Mouse (Mus musculus): ENCODE data around the gene Map3k1. TPM values are rescaled to one million over a fixed set of nuclear protein-coding genes. Genes with fewer than 3 reads are reported as not detected.
A peak's percentile ranks its signal among the peaks of the same experiment; 100 is the strongest.

Gene Map3k1
- total and polyA plus RNA-seq, 3 experiments: 24.6 to 99.2 (median 51.8) TPM

- H3K4me1 ChIP-seq (ENCODE audit: insufficient read depth, low read depth, low read length): peaks cover 4% of the 10 kb centered on the region; the same call in 1 of the 2 replicates
- peaks cover 97% of the 10 kb centered on the region for H3K36me3 ChIP-seq (replicated peaks)
- no peaks in the 10 kb centered on the region for H3K9me3 ChIP-seq (replicated peaks)
- no peak for DNase-seq (ENCODE audit: low spot score)
- TF ChIP-seq POLR2AphosphoS5 (IDR thresholded peaks at IDR 0.05; ENCODE audit: insufficient replicate concordance, low read depth, low read length): no peak
- TF ChIP-seq GATA2 (IDR thresholded peaks at IDR 0.05; ENCODE audit: borderline replicate concordance, low read depth, low read length): no peak
- no peak for TF ChIP-seq CTCF (IDR thresholded peaks at IDR 0.05; ENCODE audit: low read depth, low read length)
- TF ChIP-seq GATA1 (IDR thresholded peaks at IDR 0.05; ENCODE audit: borderline replicate concordance, low read length): no peak
- ATAC-seq (ENCODE audit: extremely low read depth, insufficient number of reproducible peaks, low FRiP score, poor library complexity, severe bottlenecking): no peak
- H3K27me3 ChIP-seq (ENCODE audit: insufficient read depth, low read length): no peaks in the 10 kb centered on the region
- H3K4me3 ChIP-seq (ENCODE audit: low read depth, low read length): 0 out of 2 replicates have a peak overlapping the region, but pooled peaks have one; percentile 23
These were observed 53.4 kb downstream of the Map3k1 start for GRCm38 (mm10) chr13:111755377-111755776.

- TF ChIP-seq CTCF (IDR thresholded peaks at IDR 0.05; ENCODE audit: low read depth, low read length) (no peak), POLR2AphosphoS5 (IDR thresholded peaks at IDR 0.05; ENCODE audit: insufficient replicate concordance, low read depth, low read length) (no peak), TAL1 (conservative IDR thresholded peaks at IDR 0.05; ENCODE audit: low read depth, low read length) (no peak), GATA1 (IDR thresholded peaks at IDR 0.05; ENCODE audit: borderline replicate concordance, low read length) (no peak), GATA2 (IDR thresholded peaks at IDR 0.05; ENCODE audit: borderline replicate concordance, low read depth, low read length) (no peak)
- H3K9me3 ChIP-seq (replicated peaks): peaks cover 3% of the 10 kb centered on the region
- H3K27me3 ChIP-seq (ENCODE audit: insufficient read depth, low read length): no peaks in the 10 kb centered on the region
- peaks cover 17% of the 10 kb centered on the region for H3K4me1 ChIP-seq (ENCODE audit: insufficient read depth, low read depth, low read length)
- DNase-seq (ENCODE audit: low spot score): no peak
- H3K36me3 ChIP-seq (replicated peaks): peaks cover 98% of the 10 kb centered on the region
- H3K4me3 ChIP-seq (ENCODE audit: low read depth, low read length): no peak overlapping the region
- ATAC-seq (ENCODE audit: extremely low read depth, insufficient number of reproducible peaks, low FRiP score, poor library complexity, severe bottlenecking): no peak
These were observed 55.5 kb downstream of the Map3k1 start for GRCm38 (mm10) chr13:111753321-111753720.

DNA sequence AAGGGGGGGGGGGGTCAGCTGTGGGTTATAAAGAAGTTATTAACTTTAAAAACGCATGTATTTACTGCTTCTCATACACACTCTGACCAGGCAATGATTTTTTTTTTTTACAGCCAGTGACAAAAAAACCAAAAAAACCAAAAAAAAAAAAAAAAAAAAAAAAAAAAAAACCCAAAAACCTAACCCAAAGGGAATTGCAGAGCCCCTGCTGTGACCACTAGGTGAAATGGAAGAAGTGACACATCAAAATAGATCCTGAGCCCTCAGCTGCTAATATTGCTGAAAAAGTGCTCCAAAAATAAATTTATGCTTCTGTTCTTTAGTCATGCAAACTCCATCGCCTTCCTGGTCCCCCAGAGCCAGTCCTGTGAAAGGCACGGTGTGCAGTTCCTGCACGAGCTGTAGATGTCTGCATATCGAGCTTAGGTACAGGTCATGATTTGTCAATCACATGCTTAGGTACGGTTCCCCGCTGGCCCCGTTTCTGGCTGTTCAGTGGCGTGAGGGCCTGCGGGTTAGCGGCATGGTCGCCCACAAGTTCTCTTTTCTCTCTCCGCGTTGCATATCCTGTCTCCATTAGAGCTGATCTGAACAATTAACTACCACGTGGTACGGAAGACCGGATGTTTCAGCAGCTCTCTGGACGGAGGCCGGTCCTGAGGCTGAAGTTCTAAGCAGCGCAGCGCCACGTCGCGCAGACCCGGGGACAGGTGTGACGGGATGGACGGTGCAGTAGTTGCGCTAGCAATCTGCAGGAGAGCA lies 60.3 kb downstream of the Map3k1 start:
- ATAC-seq (ENCODE audit: extremely low read depth, insufficient number of reproducible peaks, low FRiP score, poor library complexity, severe bottlenecking): no peak
- Histone ChIP-seq H3K4me3 (ENCODE audit: low read depth, low read length) (peak overlapping the region; percentile 1; the same call in 1 of the 2 replicates), H3K36me3 (replicated peaks) (peaks cover 55% of the 10 kb centered on the region), H3K27me3 (ENCODE audit: insufficient read depth, low read length) (no peaks in the 10 kb centered on the region), H3K4me1 (ENCODE audit: insufficient read depth, low read depth, low read length) (peaks cover 47% of the 10 kb centered on the region), H3K9me3 (replicated peaks) (peaks cover 3% of the 10 kb centered on the region)
- no peak for TF ChIP-seq GATA1 (IDR thresholded peaks at IDR 0.05; ENCODE audit: borderline replicate concordance, low read length)
- TF ChIP-seq TAL1 (conservative IDR thresholded peaks at IDR 0.05; ENCODE audit: low read depth, low read length): no peak
- no peak for TF ChIP-seq GATA2 (IDR thresholded peaks at IDR 0.05; ENCODE audit: borderline replicate concordance, low read depth, low read length)
- no peak for TF ChIP-seq POLR2AphosphoS5 (IDR thresholded peaks at IDR 0.05; ENCODE audit: insufficient replicate concordance, low read depth, low read length)
- no peak for TF ChIP-seq CTCF (IDR thresholded peaks at IDR 0.05; ENCODE audit: low read depth, low read length)
- no peak for DNase-seq (ENCODE audit: low spot score)

GRCm38 (mm10) chr13:111746831-111747230 lies 62.0 kb downstream of the Map3k1 start:
- TF ChIP-seq CTCF (IDR thresholded peaks at IDR 0.05; ENCODE audit: low read depth, low read length): no peak
- TF ChIP-seq GATA1 (IDR thresholded peaks at IDR 0.05; ENCODE audit: borderline replicate concordance, low read length): no peak
- peak; percentile 46 for TF ChIP-seq TAL1 (conservative IDR thresholded peaks at IDR 0.05; ENCODE audit: low read depth, low read length)
- no peak for TF ChIP-seq GATA2 (IDR thresholded peaks at IDR 0.05; ENCODE audit: borderline replicate concordance, low read depth, low read length)
- no peak for TF ChIP-seq POLR2AphosphoS5 (IDR thresholded peaks at IDR 0.05; ENCODE audit: insufficient replicate concordance, low read depth, low read length)
- DNase-seq (ENCODE audit: low spot score) (no peak), ATAC-seq (ENCODE audit: extremely low read depth, insufficient number of reproducible peaks, low FRiP score, poor library complexity, severe bottlenecking) (peak; percentile 74)

DNA sequence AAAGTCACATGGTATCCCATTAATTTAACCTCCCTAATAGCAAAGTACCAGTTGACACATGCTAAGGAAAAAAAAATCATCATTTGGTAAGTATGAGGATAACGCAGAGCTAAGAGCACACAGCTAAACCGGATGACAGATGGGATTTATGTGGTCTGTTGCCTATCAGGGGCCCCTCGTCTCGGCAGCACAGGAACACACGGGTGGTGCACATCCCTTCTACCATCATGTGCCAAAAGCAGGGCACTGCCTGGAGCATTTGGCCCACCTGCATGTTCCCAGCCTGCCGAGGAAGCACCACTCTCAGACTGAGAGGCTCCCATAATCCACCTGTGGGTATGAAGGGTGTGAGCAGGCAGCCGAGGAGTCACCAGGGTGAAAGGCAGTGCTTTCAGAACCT lies 63.6 kb downstream of the Map3k1 start:
- no peak for TF ChIP-seq TAL1 (conservative IDR thresholded peaks at IDR 0.05; ENCODE audit: low read depth, low read length)
- no peak for TF ChIP-seq GATA1 (IDR thresholded peaks at IDR 0.05; ENCODE audit: borderline replicate concordance, low read length)
- TF ChIP-seq POLR2AphosphoS5 (IDR thresholded peaks at IDR 0.05; ENCODE audit: insufficient replicate concordance, low read depth, low read length): no peak
- TF ChIP-seq GATA2 (IDR thresholded peaks at IDR 0.05; ENCODE audit: borderline replicate concordance, low read depth, low read length): no peak
- no peak for TF ChIP-seq CTCF (IDR thresholded peaks at IDR 0.05; ENCODE audit: low read depth, low read length)
- Histone ChIP-seq H3K27me3 (ENCODE audit: insufficient read depth, low read length) (no peaks in the 10 kb centered on the region), H3K4me3 (ENCODE audit: low read depth, low read length) (peak overlapping the region; percentile 56; the same call in 1 of the 2 replicates), H3K4me1 (ENCODE audit: insufficient read depth, low read depth, low read length) (peaks cover 67% of the 10 kb centered on the region), H3K9me3 (replicated peaks) (peaks cover 3% of the 10 kb centered on the region), H3K36me3 (replicated peaks) (peaks cover 24% of the 10 kb centered on the region)
- DNase-seq (ENCODE audit: low spot score) (no peak), ATAC-seq (ENCODE audit: extremely low read depth, insufficient number of reproducible peaks, low FRiP score, poor library complexity, severe bottlenecking) (no peak)

More at GRCm38 (mm10) chr13:111746831-111747230, 62.0 kb downstream of the Map3k1 start:
- Histone ChIP-seq H3K27me3 (ENCODE audit: insufficient read depth, low read length) (no peaks in the 10 kb centered on the region), H3K4me1 (ENCODE audit: insufficient read depth, low read depth, low read length) (peaks cover 60% of the 10 kb centered on the region), H3K36me3 (replicated peaks) (peaks cover 40% of the 10 kb centered on the region), H3K4me3 (ENCODE audit: low read depth, low read length) (no peak overlapping the region; the same call in 1 of the 2 replicates), H3K9me3 (replicated peaks) (peaks cover 3% of the 10 kb centered on the region)

DNA sequence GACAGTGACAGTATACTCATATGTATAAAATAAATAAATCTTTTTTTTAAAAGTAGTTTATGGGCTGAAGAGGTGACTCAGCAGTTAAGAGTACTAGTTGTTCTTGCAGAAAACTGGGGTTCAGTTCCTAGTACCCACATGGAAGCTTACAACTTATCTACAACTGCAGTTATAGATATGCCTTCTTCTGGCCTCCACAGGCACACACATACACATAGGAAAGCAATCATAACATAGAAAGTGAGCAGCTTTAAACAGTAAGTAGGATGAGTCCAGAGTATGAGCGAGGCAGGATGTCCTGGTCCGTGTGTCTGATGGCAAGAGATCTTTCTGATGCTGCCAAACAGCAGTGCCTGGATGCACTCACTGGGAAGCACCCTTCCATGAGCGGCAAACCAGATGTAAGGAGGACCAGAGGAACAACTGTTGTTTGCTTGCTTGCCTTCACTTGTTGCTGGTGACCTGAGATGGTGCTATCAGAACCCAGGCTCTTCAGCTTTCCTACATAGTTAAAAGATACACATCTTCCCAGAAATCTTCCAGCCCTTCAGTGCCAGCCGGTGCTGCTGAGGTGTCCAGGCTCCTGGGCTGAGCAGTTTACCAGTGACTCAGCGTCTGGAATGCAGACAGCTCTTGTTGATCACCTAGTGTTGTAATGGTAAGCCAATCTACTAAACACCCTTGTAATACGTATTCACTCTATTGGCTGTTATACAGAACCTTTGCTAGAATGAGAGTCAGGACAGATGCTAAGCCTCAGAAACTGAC lies 64.4 kb downstream of the Map3k1 start:
- peak; percentile 52 for ATAC-seq (ENCODE audit: extremely low read depth, insufficient number of reproducible peaks, low FRiP score, poor library complexity, severe bottlenecking)

More for the DNA sequence above, 64.4 kb downstream of the Map3k1 start:
- DNase-seq (ENCODE audit: low spot score): no peak
- no peak for TF ChIP-seq GATA2 (IDR thresholded peaks at IDR 0.05; ENCODE audit: borderline replicate concordance, low read depth, low read length)
- TF ChIP-seq GATA1 (IDR thresholded peaks at IDR 0.05; ENCODE audit: borderline replicate concordance, low read length): no peak
- no peak for TF ChIP-seq CTCF (IDR thresholded peaks at IDR 0.05; ENCODE audit: low read depth, low read length)
- TF ChIP-seq TAL1 (conservative IDR thresholded peaks at IDR 0.05; ENCODE audit: low read depth, low read length): no peak; the same call in 1 of the 2 replicates
- no peak for TF ChIP-seq POLR2AphosphoS5 (IDR thresholded peaks at IDR 0.05; ENCODE audit: insufficient replicate concordance, low read depth, low read length)
- H3K27me3 ChIP-seq (ENCODE audit: insufficient read depth, low read length): no peaks in the 10 kb centered on the region
- peaks cover 62% of the 10 kb centered on the region for H3K4me1 ChIP-seq (ENCODE audit: insufficient read depth, low read depth, low read length)
- peak overlapping the region; percentile 17; the same call in 1 of the 2 replicates for H3K4me3 ChIP-seq (ENCODE audit: low read depth, low read length)
- H3K9me3 ChIP-seq (replicated peaks): peaks cover 3% of the 10 kb centered on the region
- peaks cover 16% of the 10 kb centered on the region for H3K36me3 ChIP-seq (replicated peaks)

Data from G1E (cell line).